Comparison of ENCODE assay signal across 18 mouse cellular contexts in genomic region chr4:149155711-149156110, GRCm38 (mm10). TPM values are rescaled to one million over a fixed set of nuclear protein-coding genes. Genes with fewer than 3 reads are reported as not detected.
A peak's percentile ranks its signal among the peaks of the same experiment; 100 is the strongest.
DNase-seq lines count a peak whose midpoint lies in the region; TF ChIP-seq lines count a peak whose summit lies in the region.
"Had no signal": no experiment of that assay in that cellular context is flagged by ENCODE, and none has a peak within 500 bp of the region (broad histone marks: within the 10 kb centered on the region; RNA-seq: fewer than 3 reads in every experiment).

No protein-coding gene starts in this region.

- TF ChIP-seq POLR2A in bone marrow, adult 2 months (IDR thresholded peaks at IDR 0.05; ENCODE audit: borderline replicate concordance, control insufficient read depth, low read depth, low read length), result no peak
- no peak for TF ChIP-seq POLR2A in liver, adult 2 months (IDR thresholded peaks at IDR 0.05; ENCODE audit: extremely low read depth, insufficient read depth, low read length)

- peaks cover 44% of the 10 kb centered on the region for H3K36me3 ChIP-seq in liver, adult 2 months (ENCODE audit: control insufficient read depth, insufficient read depth, low read length)

- H3K79me2 ChIP-seq in liver, adult 2 months (ENCODE audit: control insufficient read depth, insufficient read depth, low read length), result no peaks in the 10 kb centered on the region

- 52% methylated on average over 6 of the region's 6 CpGs for WGBS in bone marrow, adult 2 months
- 93% methylated on average over 6 of the region's 6 CpGs for WGBS in liver, adult 2 months

- TF ChIP-seq CTCF in bone marrow, adult 2 months (IDR thresholded peaks at IDR 0.05; ENCODE audit: control insufficient read depth, insufficient read depth, low read length), result no peak
- no peak for TF ChIP-seq CTCF in liver, adult 2 months (IDR thresholded peaks at IDR 0.05; ENCODE audit: low read depth, low read length)

- no peaks in the 10 kb centered on the region for H3K27me3 ChIP-seq in liver, adult 2 months (ENCODE audit: control insufficient read depth, insufficient read depth, low read length)
- H3K27me3 ChIP-seq: embryonic facial prominence, embryonic 15.5 days; limb, embryonic 12.5 days; neural tube, embryonic 13.5 days had no signal

- peak; percentile 68 for DNase-seq in adrenal gland, adult 2 months
- no peak for DNase-seq in adrenal gland, postnatal 25 days
- peak; percentile 41 for DNase-seq in liver, adult 2 months (ENCODE audit: extremely low read depth, low read depth, low spot score)
- peak; percentile 58 to 63 for DNase-seq in lung, postnatal 4 days
- no peak for DNase-seq in urinary bladder, postnatal 10 days (ENCODE audit: low spot score)
- no peak for DNase-seq in gastrocnemius, adult 8-10 months (ENCODE audit: low spot score in 2 of 2)
- DNase-seq in cerebellum, adult 9-11 months, result no peak
- DNase-seq: cerebellum, adult 11 months; gastrocnemius, postnatal 25 days; kidney, adult 11 months; retina, postnatal 1 day; thymus, postnatal 25 days had no signal

- H3K27ac ChIP-seq in bone marrow, adult 2 months (ENCODE audit: control insufficient read depth, insufficient read depth, low read depth, low read length, poor library complexity), result peak overlapping the region; percentile 1; the same call in 1 of the 2 replicates
- H3K27ac ChIP-seq in liver, adult 2 months (replicated peaks; ENCODE audit: insufficient read depth, low read depth, low read length), result no peak overlapping the region
- H3K27ac ChIP-seq: embryonic facial prominence, embryonic 15.5 days; hindbrain, embryonic 14.5 days; limb, embryonic 12.5 days; neural tube, embryonic 13.5 days; stomach, postnatal 0 days had no signal

- H3K4me1 ChIP-seq in bone marrow, adult 2 months (ENCODE audit: control insufficient read depth, insufficient read depth, low read length), result peaks cover 21% of the 10 kb centered on the region
- 0 out of 2 replicates have a peak, but pooled peaks cover 2% of the 10 kb centered on the region for H3K4me1 ChIP-seq in liver, adult 2 months (ENCODE audit: control insufficient read depth, insufficient read depth, low read length)
- H3K4me1 ChIP-seq: embryonic facial prominence, embryonic 15.5 days; limb, embryonic 12.5 days; neural tube, embryonic 13.5 days had no signal

- no peak overlapping the region for H3K9ac ChIP-seq in liver, adult 2 months (ENCODE audit: low read depth, low read length)
- H3K9ac ChIP-seq: embryonic facial prominence, embryonic 15.5 days; hindbrain, embryonic 14.5 days; limb, embryonic 12.5 days; neural tube, embryonic 13.5 days had no signal

- no peak overlapping the region for H3K4me3 ChIP-seq in bone marrow, adult 2 months (replicated peaks; ENCODE audit: control insufficient read depth, low read depth, low read length)
- no peak overlapping the region for H3K4me3 ChIP-seq in liver, adult 2 months (ENCODE audit: insufficient read depth, low read depth, low read length)
- H3K4me3 ChIP-seq: embryonic facial prominence, embryonic 15.5 days; limb, embryonic 12.5 days; neural tube, embryonic 13.5 days had no signal

RNA-seq across cellular contexts. Expression of gene Pgd, which starts 10.9 kb away (rescaled TPM):
- 100 to 1,000 TPM; 225 to 340 TPM for total RNA-seq in adrenal gland, adult 2 months (2021)
- 201 and 255 TPM in 2 replicates for polyA plus RNA-seq in adrenal gland, adult 2 months (2012; rRNA removed)
- total RNA-seq in adrenal gland, postnatal 25 days (2021), result 303 and 313 TPM in 2 replicates
- polyA plus RNA-seq in bone marrow, adult 2 months (2011; ENCODE audit: insufficient read depth, insufficient read length, low replicate concordance, missing spikeins), result 68.6 and 170 TPM in 2 replicates
- 13.1 and 17.6 TPM in 2 replicates for total RNA-seq in liver, adult 2 months (2014; rRNA removed)
- polyA plus RNA-seq in liver, adult 2 months (2012; rRNA removed), result 45.0 and 51.1 TPM in 2 replicates
- total RNA-seq in gastrocnemius, adult 8-10 months (2022), result 10 to 100 TPM; 12.3 to 18.6 (median 15.7) TPM

RNA-seq across cellular contexts. Expression of gene Cenps, which starts 18.3 kb away (rescaled TPM):
- total RNA-seq in adrenal gland, adult 2 months (2021), result 10 to 100 TPM; 11.5 to 13.0 TPM
- 0.35 and 2.7 TPM in 2 replicates for polyA plus RNA-seq in adrenal gland, adult 2 months (2012; rRNA removed)
- 13.6 and 17.7 TPM in 2 replicates for total RNA-seq in adrenal gland, postnatal 25 days (2021)
- 37.7 and 47.8 TPM in 2 replicates for polyA plus RNA-seq in bone marrow, adult 2 months (2011; ENCODE audit: insufficient read depth, insufficient read length, low replicate concordance, missing spikeins)
- 0.40 and 0.46 TPM in 2 replicates for total RNA-seq in liver, adult 2 months (2014; rRNA removed)
- polyA plus RNA-seq in liver, adult 2 months (2012; rRNA removed), result 0.19 and 0.33 TPM in 2 replicates
- 1 to 10 TPM; 5.2 to 8.7 (median 6.2) TPM for total RNA-seq in gastrocnemius, adult 8-10 months (2022)

RNA-seq across cellular contexts. Expression of gene Cort, which starts 29.1 kb away (rescaled TPM):
- 1 to 10 TPM; 1.2 TPM for total RNA-seq in adrenal gland, adult 2 months (2021)
- polyA plus RNA-seq in adrenal gland, adult 2 months (2012; rRNA removed), result not detected in 2 replicates
- total RNA-seq in adrenal gland, postnatal 25 days (2021), result 1.5 and 3.0 TPM in 2 replicates
- polyA plus RNA-seq in bone marrow, adult 2 months (2011; ENCODE audit: insufficient read depth, insufficient read length, low replicate concordance, missing spikeins), result 1.5 TPM in 1 of 2 replicates, not detected in the other
- not detected in 2 replicates for total RNA-seq in liver, adult 2 months (2014; rRNA removed)
- polyA plus RNA-seq in liver, adult 2 months (2012; rRNA removed), result not detected in 2 replicates
- under 1 TPM in 2 of 4 experiments, not detected in 2; 0.53 to 0.61 TPM for total RNA-seq in gastrocnemius, adult 8-10 months (2022)
- polyA plus RNA-seq: neural tube, embryonic 13.5 days; stomach, postnatal 0 days had no signal

RNA-seq across cellular contexts. Expression of gene Dffa, which starts 51.8 kb away (rescaled TPM):
- 10 to 100 TPM; 19.2 to 26.1 TPM for total RNA-seq in adrenal gland, adult 2 months (2021)
- 9.8 and 11.6 TPM in 2 replicates for polyA plus RNA-seq in adrenal gland, adult 2 months (2012; rRNA removed)
- total RNA-seq in adrenal gland, postnatal 25 days (2021), result 24.3 and 26.2 TPM in 2 replicates
- polyA plus RNA-seq in bone marrow, adult 2 months (2011; ENCODE audit: insufficient read depth, insufficient read length, low replicate concordance, missing spikeins), result 5.5 and 12.4 TPM in 2 replicates
- 11.8 and 13.2 TPM in 2 replicates for total RNA-seq in liver, adult 2 months (2014; rRNA removed)
- 14.5 and 14.8 TPM in 2 replicates for polyA plus RNA-seq in liver, adult 2 months (2012; rRNA removed)
- total RNA-seq in gastrocnemius, adult 8-10 months (2022), result 10 to 100 TPM; 71.6 to 76.6 (median 74.8) TPM

RNA-seq across cellular contexts. Expression of gene Pex14, which starts 56.0 kb away (rescaled TPM):
- total RNA-seq in adrenal gland, adult 2 months (2021), result 10 to 100 TPM; 77.8 to 81.4 TPM
- 110 and 111 TPM in 2 replicates for polyA plus RNA-seq in adrenal gland, adult 2 months (2012; rRNA removed)
- 73.6 and 74.6 TPM in 2 replicates for total RNA-seq in adrenal gland, postnatal 25 days (2021)
- polyA plus RNA-seq in bone marrow, adult 2 months (2011; ENCODE audit: insufficient read depth, insufficient read length, low replicate concordance, missing spikeins), result 5.6 and 12.4 TPM in 2 replicates
- 35.6 and 43.3 TPM in 2 replicates for total RNA-seq in liver, adult 2 months (2014; rRNA removed)
- polyA plus RNA-seq in liver, adult 2 months (2012; rRNA removed), result 58.2 and 71.6 TPM in 2 replicates
- total RNA-seq in gastrocnemius, adult 8-10 months (2022), result 10 to 100 TPM; 21.1 to 23.9 (median 23.4) TPM

Comparison
In these comparisons a context has a peak if more than half of its experiments do, and no peak if none do; other contexts are left out.
1. DNase-seq: peak in adrenal gland, adult 2 months (single experiment), liver, adult 2 months (single experiment) and lung, postnatal 4 days (2 of 2); none in adrenal gland, postnatal 25 days (single experiment), urinary bladder, postnatal 10 days (single experiment), gastrocnemius, adult 8-10 months (0 of 2) and cerebellum, adult 9-11 months (single experiment).
2. RNA of gene Pgd, which starts 10.9 kb away (total RNA-seq): 225 to 340 TPM in adrenal gland, adult 2 months and 303 to 313 TPM in adrenal gland, postnatal 25 days; 12.3 to 18.6 TPM in gastrocnemius, adult 8-10 months and 13.1 to 17.6 TPM in liver, adult 2 months; every median in the first group is over 10 times any median in the second.